Mouse (Mus musculus) embryonic facial prominence, embryonic 15.5 days (tissue): ENCODE measurements around the gene Ddx42. TPM values are rescaled to one million over a fixed set of nuclear protein-coding genes. Genes with fewer than 3 reads are reported as not detected.
A peak's percentile ranks its signal among the peaks of the same experiment; 100 is the strongest.
"Not testable (repeated sequence)": the region's sequence is repeated elsewhere in the genome, so short reads cannot be mapped to it uniquely, and the experiment has no call there.

ENCODE experiments used
- ATAC-seq: fragments of 200-750 bp; cut with Nextera tagmentation; 2 replicates; pipeline ENCODE4 v1.8.0; 2017; ENCODE audit warnings: low read depth, moderate TSS enrichment; ENCODE audit not compliant: insufficient number of reproducible peaks, low FRiP score, low TSS enrichment
- H3K27ac ChIP-seq: fragments of 300-500 bp; sonication (generic); replicated peaks from 2 replicates; pipeline ENCODE4 v1.5.1; 2015; ENCODE audit warnings: mild to moderate bottlenecking, inconsistent platforms
- H3K27me3 ChIP-seq: fragments of 300-500 bp; sonication (generic); 2 replicates; pipeline ENCODE4 v1.6.1; 2015; ENCODE audit warnings: inconsistent platforms
- H3K36me3 ChIP-seq: fragments of 300-500 bp; sonication (generic); 2 replicates; pipeline ENCODE4 v1.6.1; 2015; ENCODE audit warnings: mild to moderate bottlenecking, inconsistent platforms
- H3K4me1 ChIP-seq: fragments of 300-500 bp; sonication (generic); 2 replicates; pipeline ENCODE4 v1.6.1; 2015; ENCODE audit warnings: inconsistent platforms
- H3K4me2 ChIP-seq: fragments of 300-500 bp; sonication (generic); replicated peaks from 2 replicates; pipeline ENCODE4 v1.6.1; 2015; ENCODE audit warnings: mild to moderate bottlenecking, inconsistent platforms
- H3K4me3 ChIP-seq: fragments of 300-500 bp; sonication (generic); replicated peaks from 2 replicates; pipeline ENCODE4 v1.5.1; 2015; ENCODE audit warnings: mild to moderate bottlenecking, inconsistent platforms
- H3K9ac ChIP-seq: fragments of 300-500 bp; sonication (generic); 2 replicates; pipeline ENCODE4 v1.6.1; 2015; ENCODE audit warnings: inconsistent platforms
- H3K9me3 ChIP-seq: fragments of 300-500 bp; sonication (generic); replicated peaks from 2 replicates; pipeline ENCODE4 v1.6.1; 2016; ENCODE audit warnings: inconsistent platforms
- WGBS: fragments of 180-500 bp; shearing (Covaris S2); methylation state at CpG from one replicate; pipeline ENCODE4 v1.1.7; 2015; 5-methylcytosine and 5-hydroxymethylcytosine counted together
- polyA plus RNA-seq: library from polyadenylated mRNA; unstranded; fragments of >200 nt; fragmentation: Nextera tagmentation; extraction: Ambion mirVana; gene quantifications from 2 replicates; pipeline ENCODE4 v1.2.1, GENCODE M21; 2015

Gene Ddx42
- polyA plus RNA-seq, 1 experiment from 2014 or later = 77.5 TPM

DNA sequence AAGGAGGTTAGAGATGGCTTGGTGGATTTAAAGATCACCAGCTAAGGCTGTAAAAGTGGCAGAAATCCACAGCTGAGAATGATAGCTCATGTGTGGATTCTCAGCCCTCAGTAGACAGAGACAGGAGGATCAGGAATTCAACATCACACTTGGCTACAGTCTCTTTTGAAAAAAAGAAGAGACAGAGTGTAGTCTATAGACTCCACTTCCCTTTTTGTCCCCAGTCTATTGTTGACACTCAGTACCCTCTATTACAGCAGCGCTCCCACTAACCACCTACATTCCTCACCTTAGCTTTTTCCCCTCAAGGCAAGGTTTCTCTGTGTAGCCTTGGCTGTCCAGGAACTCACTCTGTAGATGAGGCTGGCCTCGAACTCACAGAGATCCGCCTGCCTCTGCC, 25.0 kb upstream of the Ddx42 start:
- WGBS = 96% methylated on average over 3 of the region's 3 CpGs
- Histone ChIP-seq H3K36me3 (peaks cover 2% of the 10 kb centered on the region; the same call in 1 of the 2 replicates), H3K27ac (no peak overlapping the region), H3K4me1 (peaks cover 12% of the 10 kb centered on the region; the same call in 1 of the 2 replicates), H3K4me3 (no peak overlapping the region), H3K27me3 (no peaks in the 10 kb centered on the region), H3K9me3 (no peaks in the 10 kb centered on the region), H3K9ac (no peak overlapping the region), H3K4me2 (no peak overlapping the region)
- ATAC-seq = no peak

DNA sequence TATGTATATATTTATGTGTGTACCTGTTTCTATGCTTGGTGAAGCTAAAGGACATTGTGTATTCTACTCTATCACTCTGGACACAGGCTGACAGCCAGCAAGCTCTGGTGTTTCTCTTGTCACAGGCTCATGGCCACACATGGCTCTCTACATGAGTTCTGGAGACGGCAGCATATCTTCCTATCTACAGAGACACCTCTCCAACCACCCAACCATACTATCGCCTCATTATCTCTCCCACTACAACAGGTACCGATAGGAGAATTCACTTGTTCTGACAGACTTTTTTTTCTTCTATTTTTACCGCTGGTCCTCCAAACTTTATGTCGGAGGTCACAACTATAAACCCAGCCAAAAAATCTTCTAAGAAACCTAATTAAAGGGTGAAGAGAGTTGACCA, 24.5 kb upstream of the Ddx42 start:
- Histone ChIP-seq H3K4me1 (peaks cover 12% of the 10 kb centered on the region; the same call in 1 of the 2 replicates), H3K36me3 (peaks cover 5% of the 10 kb centered on the region), H3K4me2 (peak overlapping the region; percentile 52), H3K9me3 (no peaks in the 10 kb centered on the region), H3K27me3 (no peaks in the 10 kb centered on the region), H3K27ac (no peak overlapping the region), H3K4me3 (peak overlapping the region; percentile 83), H3K9ac (no peak overlapping the region)
- ATAC-seq = no peak
- 81% methylated on average over 5 of the region's 5 CpGs for WGBS

DNA sequence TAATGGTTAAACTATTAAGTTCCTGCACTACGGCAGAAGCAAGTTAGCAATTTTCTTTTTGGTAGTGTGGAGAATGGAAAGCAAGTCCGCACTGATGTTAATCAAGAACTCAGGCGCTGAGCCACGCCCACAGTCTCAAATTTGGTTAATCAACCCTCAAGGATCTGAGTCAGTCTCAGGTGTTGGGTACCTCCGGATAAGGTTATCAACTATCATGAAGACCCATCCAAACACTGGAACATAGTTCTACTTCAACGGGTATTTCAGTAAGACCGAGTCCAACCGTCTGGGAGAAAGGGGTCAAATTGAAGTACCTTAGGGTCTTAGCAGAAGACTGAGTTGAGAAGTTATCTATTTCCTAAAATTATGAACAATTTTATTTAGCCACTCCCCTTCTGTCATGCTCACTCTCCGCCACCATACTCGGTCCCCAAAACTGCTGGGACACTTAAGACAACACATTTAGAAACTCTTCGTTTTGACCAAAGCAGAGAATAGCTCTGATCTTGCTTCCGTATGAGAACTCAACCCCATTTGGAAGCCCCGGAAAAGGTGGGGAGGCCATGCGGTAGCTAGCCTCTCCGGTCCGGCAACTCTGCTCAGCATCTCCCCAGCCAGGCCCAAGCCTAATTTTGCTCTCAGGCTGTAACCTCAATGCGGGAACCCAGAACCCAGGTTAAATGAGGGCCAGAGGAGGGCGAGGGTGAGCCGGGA, 23.9 kb upstream of the Ddx42 start:
- peak overlapping the region; percentile 52 for H3K4me2 ChIP-seq
- H3K9me3 ChIP-seq = no peaks in the 10 kb centered on the region
- no peak; the same call in 1 of the 2 replicates for ATAC-seq
- H3K4me1 ChIP-seq = peaks cover 12% of the 10 kb centered on the region; the same call in 1 of the 2 replicates
- H3K27me3 ChIP-seq = no peaks in the 10 kb centered on the region
- H3K27ac ChIP-seq = peak overlapping the region; percentile 95
- 7% methylated on average over 19 of the region's 19 CpGs for WGBS
- peak overlapping the region; percentile 80 for H3K9ac ChIP-seq
- peaks cover 11% of the 10 kb centered on the region for H3K36me3 ChIP-seq
- H3K4me3 ChIP-seq = peak overlapping the region; percentile 83

DNA sequence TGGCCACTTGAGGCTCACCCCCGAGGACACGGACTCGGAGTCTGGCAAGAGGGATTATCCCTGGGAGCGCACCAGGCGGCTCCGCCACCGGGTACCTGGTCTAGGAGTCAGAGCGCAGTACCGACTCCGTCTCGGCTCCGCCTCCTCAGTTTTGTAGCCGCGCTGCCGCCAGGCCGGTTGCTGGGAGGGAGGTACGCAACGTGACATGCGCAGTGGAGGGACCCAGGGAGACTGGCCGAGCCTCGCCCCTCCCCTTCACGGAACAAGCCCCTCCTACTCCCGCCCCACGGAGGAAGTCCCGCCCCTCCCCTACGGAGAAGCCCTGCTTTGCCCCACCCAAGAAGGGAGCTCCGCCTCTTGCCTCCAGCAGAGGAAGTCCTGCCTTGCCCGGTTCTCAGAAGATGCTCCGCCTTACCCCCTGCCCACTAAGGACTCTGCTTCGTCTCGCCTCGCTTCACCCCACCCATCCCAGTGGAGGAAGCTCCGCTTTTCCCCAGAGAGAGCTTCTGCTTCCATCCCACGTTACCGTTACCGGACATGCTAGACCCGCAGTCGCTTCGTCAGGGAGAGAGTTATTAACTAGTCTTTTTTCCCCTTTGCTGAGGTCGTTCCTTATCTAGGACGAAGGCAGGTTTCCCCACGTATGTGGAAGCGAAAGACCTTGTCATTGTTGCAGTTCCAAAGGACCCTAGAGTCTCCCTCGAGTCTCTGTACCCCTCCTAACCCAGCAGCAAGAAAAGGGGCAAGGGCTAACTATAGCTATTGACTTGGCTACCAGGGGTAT, 23.2 kb upstream of the Ddx42 start:
- Histone ChIP-seq H3K36me3 (peaks cover 18% of the 10 kb centered on the region), H3K4me1 (peaks cover 12% of the 10 kb centered on the region; the same call in 1 of the 2 replicates), H3K4me2 (peak overlapping the region; percentile 52), H3K9ac (peak overlapping the region; percentile 80), H3K27ac (peak overlapping the region; percentile 95), H3K27me3 (no peaks in the 10 kb centered on the region), H3K4me3 (peak overlapping the region; percentile 83), H3K9me3 (no peaks in the 10 kb centered on the region)
- peak; percentile 97 for ATAC-seq
- under 1% methylated on average over 44 of the region's 44 CpGs for WGBS

DNA sequence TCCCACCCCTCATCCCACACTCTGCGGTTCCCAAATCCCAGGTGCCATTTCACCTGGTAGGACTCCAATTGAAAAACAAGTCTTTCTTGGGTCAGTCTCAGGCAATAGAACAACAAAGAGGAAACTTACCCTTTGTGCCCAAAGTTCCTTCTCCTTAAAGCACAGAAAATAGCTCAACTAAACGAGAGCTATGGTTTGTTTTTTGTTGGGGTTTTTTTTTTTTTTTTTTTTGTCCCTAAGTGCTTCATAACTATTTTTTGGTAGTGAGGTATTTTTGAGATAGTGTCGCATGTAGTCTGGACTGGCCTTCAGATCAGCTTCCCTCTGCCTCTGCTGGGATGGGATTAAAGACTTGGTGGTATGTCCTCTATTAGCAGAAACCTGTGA, 22.6 kb upstream of the Ddx42 start:
- Histone ChIP-seq H3K9me3 (no peaks in the 10 kb centered on the region), H3K9ac (peak overlapping the region; percentile 46), H3K4me3 (peak overlapping the region; percentile 83), H3K4me2 (peak overlapping the region; percentile 52), H3K4me1 (peaks cover 12% of the 10 kb centered on the region; the same call in 1 of the 2 replicates), H3K27me3 (no peaks in the 10 kb centered on the region), H3K36me3 (peaks cover 21% of the 10 kb centered on the region), H3K27ac (peak overlapping the region; percentile 89)
- 21% methylated on average over 3 of the region's 3 CpGs for WGBS
- no peak for ATAC-seq

DNA sequence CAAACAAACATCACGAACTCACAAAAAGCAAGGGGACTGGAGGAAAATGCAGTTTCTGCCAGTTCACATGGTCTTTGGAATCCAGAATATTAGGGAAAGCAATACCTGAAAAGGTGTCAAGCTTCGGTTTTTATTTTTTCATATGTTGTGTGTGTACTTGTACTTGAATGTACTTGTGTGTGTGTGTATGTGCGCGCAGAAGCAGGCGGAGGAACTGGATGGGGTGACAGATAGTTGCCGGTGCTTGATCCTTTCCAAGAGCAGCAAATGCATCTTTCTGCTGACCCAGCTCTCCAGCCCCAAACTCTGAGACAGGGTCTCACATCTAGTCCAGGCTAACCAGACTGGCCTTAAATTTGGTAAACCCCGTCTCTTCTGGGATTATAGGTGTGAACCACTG, 21.8 kb upstream of the Ddx42 start:
- no peak for ATAC-seq
- Histone ChIP-seq H3K36me3 (peaks cover 25% of the 10 kb centered on the region), H3K9ac (no peak overlapping the region), H3K4me2 (no peak overlapping the region), H3K27me3 (no peaks in the 10 kb centered on the region), H3K4me1 (peaks cover 12% of the 10 kb centered on the region; the same call in 1 of the 2 replicates), H3K9me3 (no peaks in the 10 kb centered on the region), H3K4me3 (no peak overlapping the region), H3K27ac (peak overlapping the region; percentile 45)
- 91% methylated on average over 7 of the region's 7 CpGs for WGBS

DNA sequence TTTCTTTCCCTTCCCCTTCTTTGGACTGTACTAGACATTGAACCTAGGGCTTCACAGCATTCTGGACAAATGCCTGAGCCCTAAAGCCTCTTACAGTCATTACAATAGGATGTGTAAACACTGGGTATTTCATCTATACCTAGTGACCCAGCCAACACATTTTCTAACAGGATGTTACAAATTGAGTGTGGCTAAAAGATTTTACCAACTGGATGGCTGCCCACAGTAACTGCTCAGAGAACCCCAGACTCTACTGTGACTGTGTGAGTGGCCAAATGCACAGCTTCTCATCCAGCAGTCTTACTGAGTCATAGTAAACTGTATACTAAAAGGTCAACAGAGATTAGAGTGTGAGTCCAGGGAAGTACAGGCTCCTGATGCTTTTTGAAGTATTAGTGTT, 21.4 kb upstream of the Ddx42 start:
- H3K4me3 ChIP-seq = no peak overlapping the region
- H3K9me3 ChIP-seq = no peaks in the 10 kb centered on the region
- no peak for ATAC-seq
- H3K4me2 ChIP-seq = no peak overlapping the region
- H3K27ac ChIP-seq = peak overlapping the region; percentile 45; the same call in 1 of the 2 replicates
- no peak overlapping the region for H3K9ac ChIP-seq
- peaks cover 29% of the 10 kb centered on the region for H3K36me3 ChIP-seq
- no peaks in the 10 kb centered on the region for H3K27me3 ChIP-seq
- peaks cover 12% of the 10 kb centered on the region; the same call in 1 of the 2 replicates for H3K4me1 ChIP-seq

DNA sequence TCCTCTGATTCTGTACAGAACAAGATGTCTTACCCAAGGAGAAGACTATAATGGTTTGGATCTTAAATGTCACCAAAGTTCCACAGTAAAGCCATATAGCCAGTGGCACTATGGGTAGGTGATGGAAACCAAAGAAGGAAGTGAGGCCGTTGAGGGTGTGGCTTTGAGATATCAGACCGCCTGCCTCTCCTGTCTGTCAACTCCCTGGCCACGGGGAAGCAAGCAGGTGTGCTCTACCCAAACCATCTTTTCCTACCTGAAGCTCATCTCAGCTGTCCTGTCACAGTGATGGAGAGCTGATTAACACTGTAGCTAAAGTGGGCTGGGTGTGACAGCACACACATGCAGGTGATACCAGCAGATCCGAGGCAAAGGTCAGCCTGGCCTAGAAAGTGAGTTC, 18.4 kb upstream of the Ddx42 start:
- H3K4me3 ChIP-seq = no peak overlapping the region
- no peaks in the 10 kb centered on the region for H3K9me3 ChIP-seq
- H3K27ac ChIP-seq = no peak overlapping the region
- WGBS = 83% methylated on average over 4 of the region's 4 CpGs
- H3K36me3 ChIP-seq = peaks cover 57% of the 10 kb centered on the region
- ATAC-seq = no peak
- no peak overlapping the region for H3K4me2 ChIP-seq
- 0 out of 2 replicates have a peak, but pooled peaks cover 6% of the 10 kb centered on the region for H3K4me1 ChIP-seq
- H3K9ac ChIP-seq = no peak overlapping the region
- H3K27me3 ChIP-seq = no peaks in the 10 kb centered on the region

DNA sequence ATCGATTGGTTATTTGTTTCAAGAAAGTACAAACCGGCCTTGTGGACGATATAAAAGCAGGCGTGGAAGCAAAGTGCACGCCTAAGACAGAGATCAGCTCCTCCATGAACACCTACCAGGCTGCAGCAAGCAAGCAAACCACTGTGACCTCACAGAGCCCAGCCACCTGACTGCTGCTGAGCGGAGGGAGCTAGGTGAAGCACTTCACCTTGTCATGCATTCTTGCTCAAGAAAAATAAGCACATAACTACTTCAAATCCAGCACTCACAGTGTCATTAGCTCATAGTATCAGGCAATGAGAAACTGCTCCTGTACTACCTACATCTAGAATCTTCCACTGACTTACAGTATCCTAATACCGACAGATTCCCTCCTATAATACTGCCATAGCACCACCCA, 16.7 kb upstream of the Ddx42 start:
- WGBS = 92% methylated on average over 7 of the region's 7 CpGs
- not testable (repeated sequence) for ATAC-seq

DNA sequence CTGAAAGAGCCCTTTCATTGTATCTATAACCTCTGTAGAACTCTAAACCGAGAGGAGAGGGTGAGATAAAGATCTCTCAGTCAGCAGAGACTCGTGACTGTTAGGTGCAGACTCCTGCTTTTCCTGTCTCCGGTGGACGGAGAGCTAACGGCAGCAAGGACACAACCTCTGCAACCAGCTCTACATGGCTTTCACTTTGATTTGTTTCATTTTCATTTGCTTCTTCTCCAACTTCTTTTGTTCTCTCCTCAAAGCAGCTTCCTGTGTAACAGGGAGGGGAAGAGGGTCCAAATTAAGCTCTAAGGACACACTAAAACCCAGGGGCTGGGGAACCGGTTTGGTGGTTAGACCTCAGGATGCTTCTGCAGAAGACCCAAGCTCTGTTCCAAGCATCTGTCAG, 16.0 kb upstream of the Ddx42 start:
- peaks cover 79% of the 10 kb centered on the region for H3K36me3 ChIP-seq
- 71% methylated on average over 6 of the region's 6 CpGs for WGBS
- no peak overlapping the region for H3K4me3 ChIP-seq
- H3K9me3 ChIP-seq = no peaks in the 10 kb centered on the region
- no peak overlapping the region for H3K9ac ChIP-seq
- no peak for ATAC-seq
- no peaks in the 10 kb centered on the region for H3K4me1 ChIP-seq
- no peak overlapping the region for H3K27ac ChIP-seq
- no peaks in the 10 kb centered on the region for H3K27me3 ChIP-seq
- no peak overlapping the region for H3K4me2 ChIP-seq

More for the DNA sequence above, 16.7 kb upstream of the Ddx42 start:
- not testable (repeated sequence) for H3K9me3 ChIP-seq, H3K4me2 ChIP-seq, H3K4me1 ChIP-seq, H3K27me3 ChIP-seq, H3K9ac ChIP-seq, H3K4me3 ChIP-seq, H3K27ac ChIP-seq
- peaks cover 72% of the 10 kb centered on the region for H3K36me3 ChIP-seq

DNA sequence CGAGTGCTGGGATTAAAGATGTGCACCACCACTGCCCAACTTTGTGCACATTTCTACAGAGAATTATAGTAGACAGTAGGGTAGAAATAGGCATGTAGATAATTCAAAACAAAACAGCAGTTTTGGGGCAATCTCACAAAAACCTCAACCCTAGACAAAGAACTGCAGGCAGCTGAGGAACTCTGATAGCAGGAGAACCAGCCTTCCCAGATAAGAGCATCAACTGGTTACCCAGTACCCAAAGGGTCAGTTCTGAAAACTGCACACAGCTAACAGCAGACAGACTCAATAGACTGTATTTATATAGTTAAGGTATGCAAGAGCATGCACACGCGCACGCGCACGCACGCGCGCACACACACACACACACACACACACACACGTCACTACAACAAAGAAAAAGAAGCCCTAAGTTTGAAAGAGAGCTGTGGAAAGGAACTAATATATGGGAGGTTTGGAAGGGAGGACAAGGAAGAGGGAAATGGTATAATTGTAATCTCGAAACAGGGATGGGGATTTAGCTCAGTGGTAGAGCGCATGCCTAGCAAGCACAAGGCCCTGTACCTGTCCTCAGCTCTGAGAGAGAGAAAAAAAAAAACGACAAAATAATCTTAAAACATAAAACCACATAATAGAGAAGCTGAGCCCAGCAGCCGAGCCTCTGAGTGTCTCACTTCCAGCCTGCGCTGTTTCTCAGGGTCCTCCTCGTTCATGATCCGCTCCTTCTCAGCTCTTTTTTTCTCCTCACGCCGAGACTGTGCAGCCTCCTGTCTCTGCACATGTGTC, 15.2 kb upstream of the Ddx42 start:
- H3K4me1 ChIP-seq = no peaks in the 10 kb centered on the region
- H3K4me3 ChIP-seq = no peak overlapping the region
- H3K27me3 ChIP-seq = no peaks in the 10 kb centered on the region
- H3K27ac ChIP-seq = no peak overlapping the region
- H3K9me3 ChIP-seq = no peaks in the 10 kb centered on the region
- no peak overlapping the region for H3K4me2 ChIP-seq
- peaks cover 85% of the 10 kb centered on the region for H3K36me3 ChIP-seq
- 92% methylated on average over 19 of the region's 19 CpGs for WGBS
- H3K9ac ChIP-seq = no peak overlapping the region
- no peak for ATAC-seq
